Mouse (Mus musculus): ENCODE data around the gene Thy1. TPM values are rescaled to one million over a fixed set of nuclear protein-coding genes. Genes with fewer than 3 reads are reported as not detected.

The Thy1 gene
- 47.0 and 50.7 TPM in 2 replicates for total RNA-seq (2017)

DNA sequence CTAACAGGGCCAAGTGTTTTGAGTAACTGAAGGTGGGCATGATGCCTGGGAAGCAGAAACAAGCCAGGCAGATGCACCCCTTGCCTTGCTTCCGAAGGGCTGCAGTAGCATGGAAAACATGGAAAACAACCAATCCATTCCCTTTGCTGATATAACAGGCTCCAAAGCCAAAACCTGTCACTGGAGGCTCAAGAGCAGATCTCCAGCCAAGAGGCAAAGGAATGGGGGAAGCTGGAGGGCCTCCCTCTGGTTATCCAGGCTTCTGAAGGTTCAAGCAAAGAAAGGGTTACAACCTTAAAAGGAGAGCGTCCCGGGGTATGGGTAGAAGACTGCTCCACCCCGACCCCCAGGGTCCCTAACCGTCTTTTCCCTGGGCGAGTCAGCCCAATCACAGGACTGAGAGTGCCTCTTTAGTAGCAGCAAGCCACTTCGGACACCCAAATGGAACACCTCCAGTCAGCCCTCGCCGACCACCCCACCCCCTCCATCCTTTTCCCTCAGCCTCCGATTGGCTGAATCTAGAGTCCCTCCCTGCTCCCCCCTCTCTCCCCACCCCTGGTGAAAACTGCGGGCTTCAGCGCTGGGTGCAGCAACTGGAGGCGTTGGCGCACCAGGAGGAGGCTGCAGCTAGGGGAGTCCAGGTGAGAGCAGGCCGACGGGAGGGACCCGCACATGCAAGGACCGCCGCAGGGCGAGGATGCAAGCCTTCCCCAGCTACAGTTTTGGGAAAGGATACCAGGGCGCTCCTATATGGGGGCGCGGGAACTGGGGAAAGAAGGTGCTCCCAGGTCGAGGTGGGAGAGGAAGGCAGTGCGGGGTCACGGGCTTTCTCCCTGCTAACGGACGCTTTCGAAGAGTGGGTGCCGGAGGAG is at the start of gene Thy1:
Gene Thy1 (plus strand): TSS at position 549 of the 872 bp plus-strand sequence.
- ATAC-seq (ENCODE audit: extremely low read depth, insufficient number of reproducible peaks, low FRiP score, poor library complexity, severe bottlenecking), result no peak

DNA sequence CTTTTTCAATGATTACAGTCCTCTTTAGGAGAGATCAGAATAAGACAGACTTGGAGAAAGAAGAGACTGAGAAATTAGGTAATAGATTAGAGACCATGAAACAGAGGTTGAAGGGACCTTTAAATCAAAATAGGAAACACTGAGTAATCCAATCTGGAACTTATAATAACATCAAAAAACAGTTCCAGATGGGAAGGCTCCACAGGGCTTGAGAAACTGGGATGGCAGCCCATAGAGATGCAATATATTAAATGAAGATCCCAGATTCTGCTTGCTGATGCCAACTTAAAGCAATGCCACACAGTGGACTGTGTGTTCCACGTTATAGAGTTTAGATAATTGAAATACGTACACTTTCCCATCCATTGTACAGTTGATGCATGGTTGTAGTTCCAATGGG is 45.5 kb upstream of the Thy1 start:
- ATAC-seq (ENCODE audit: extremely low read depth, insufficient number of reproducible peaks, low FRiP score, poor library complexity, severe bottlenecking), result no peak

DNA sequence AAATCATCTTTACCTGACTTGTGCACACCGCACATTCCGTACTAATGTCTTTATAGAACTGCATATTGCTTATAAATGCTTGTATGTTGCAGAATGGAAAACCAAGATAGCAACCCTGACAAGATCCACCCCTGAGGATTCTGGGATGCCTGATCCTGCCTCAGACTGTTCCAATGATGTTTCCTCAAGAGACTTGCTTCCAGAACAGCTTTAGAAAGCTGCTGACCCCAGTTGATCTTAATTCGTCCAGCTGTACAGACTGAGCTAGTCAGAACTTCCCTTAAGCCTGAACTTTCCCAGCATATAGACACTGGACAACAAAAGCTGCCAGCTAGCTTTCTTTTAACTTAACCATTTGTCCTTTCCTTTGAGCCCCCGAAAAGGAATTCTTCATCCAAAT is 44.3 kb upstream of the Thy1 start:
- no peak for ATAC-seq (ENCODE audit: extremely low read depth, insufficient number of reproducible peaks, low FRiP score, poor library complexity, severe bottlenecking)

DNA sequence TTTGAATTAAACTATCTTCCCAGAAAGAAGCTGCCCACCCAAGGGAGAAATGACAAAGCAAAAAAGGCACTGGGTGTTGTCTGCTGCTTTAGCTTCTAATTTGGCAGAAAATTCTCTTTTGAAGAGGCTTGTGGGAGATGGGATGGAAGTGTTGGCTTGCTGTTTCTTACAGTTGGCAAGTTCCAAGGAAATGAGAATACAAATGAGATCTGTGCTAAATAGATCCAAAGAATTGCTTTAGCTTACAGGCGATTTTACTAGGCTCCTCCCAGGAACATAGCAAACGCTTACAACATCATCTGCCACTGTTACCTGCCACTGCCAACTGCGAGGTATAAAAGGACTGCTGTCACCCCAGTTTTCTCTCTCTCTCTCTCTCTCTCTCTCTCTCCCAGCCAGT is 38.8 kb upstream of the Thy1 start:
- ATAC-seq (ENCODE audit: extremely low read depth, insufficient number of reproducible peaks, low FRiP score, poor library complexity, severe bottlenecking), result no peak

DNA sequence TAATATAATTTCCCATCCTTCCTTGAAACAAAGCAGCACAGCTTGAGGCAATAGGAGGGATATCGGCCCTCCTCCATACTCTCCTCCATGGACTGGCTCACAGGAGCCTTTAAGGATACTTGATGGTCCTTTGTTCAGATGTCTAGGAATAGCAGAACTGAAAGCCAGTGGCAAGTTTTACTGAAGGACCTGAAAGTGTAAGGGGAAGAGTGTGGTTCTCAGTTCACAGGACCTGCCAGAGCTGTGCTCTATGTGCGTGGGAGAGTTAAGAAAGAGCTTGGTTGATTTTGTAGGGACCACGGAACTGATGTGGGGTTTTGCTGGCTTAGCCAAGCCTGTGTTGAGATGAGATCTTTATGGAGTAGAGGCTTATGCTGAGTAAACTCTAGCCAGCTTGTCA is 37.9 kb upstream of the Thy1 start:
- ATAC-seq (ENCODE audit: extremely low read depth, insufficient number of reproducible peaks, low FRiP score, poor library complexity, severe bottlenecking), result no peak

DNA sequence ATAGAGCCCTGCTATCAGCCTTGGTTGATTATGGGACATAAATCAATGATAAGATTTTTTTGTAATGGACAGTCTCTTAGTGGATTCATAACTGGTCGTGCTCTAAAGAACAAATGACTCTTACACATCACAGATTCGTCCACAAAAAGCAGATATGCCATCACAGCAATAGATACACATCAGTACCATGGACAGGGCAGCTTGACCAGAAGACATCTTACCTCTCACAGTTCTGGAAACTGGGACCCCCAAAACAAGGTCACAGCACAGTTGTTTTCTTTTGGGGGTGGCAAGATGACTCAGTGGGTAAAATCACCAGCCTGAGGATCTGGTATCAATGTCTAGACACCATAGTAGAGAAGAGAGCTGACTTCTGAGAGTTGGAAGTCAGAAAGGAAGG is 35.9 kb upstream of the Thy1 start:
- ATAC-seq (ENCODE audit: extremely low read depth, insufficient number of reproducible peaks, low FRiP score, poor library complexity, severe bottlenecking), result no peak

DNA sequence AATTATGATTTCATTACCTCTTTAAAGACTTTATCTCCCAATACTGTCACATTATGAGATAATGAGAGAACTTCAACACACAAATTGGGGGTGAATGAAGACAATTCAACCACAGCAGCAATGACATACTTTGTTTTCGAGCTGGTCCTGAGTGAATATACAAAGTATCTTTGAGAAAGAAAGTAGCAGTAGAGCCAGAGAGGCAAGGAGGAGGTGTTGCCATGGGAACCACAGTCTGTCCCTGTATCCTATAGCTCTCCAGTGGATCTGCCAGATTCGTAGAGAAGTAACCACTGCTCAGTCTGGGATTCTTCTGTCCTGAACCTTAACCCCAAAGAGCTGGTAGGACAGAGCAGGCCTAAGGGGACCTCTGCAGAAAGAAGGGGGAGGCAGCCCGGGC is 35.2 kb upstream of the Thy1 start:
- no peak for ATAC-seq (ENCODE audit: extremely low read depth, insufficient number of reproducible peaks, low FRiP score, poor library complexity, severe bottlenecking)

DNA sequence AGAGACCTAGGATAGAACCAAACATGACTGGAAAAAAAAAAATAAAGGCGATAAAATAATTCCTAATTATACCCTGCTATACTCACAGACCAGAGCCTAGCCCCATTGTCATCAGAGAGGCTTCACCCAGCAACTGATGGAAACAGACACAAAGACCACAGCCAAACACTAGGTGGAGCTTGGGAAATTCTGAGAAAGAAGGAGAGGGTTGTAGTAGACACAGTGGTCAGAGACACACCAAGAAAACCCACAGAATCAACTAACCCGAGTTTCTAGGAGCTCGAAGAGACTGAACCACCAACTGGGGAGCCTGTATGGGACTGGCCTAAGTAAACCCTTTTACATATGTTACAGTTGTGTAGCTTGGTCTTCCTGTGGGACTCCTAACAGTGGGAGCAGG is 32.3 kb upstream of the Thy1 start:
- no peak for ATAC-seq (ENCODE audit: extremely low read depth, insufficient number of reproducible peaks, low FRiP score, poor library complexity, severe bottlenecking)

DNA sequence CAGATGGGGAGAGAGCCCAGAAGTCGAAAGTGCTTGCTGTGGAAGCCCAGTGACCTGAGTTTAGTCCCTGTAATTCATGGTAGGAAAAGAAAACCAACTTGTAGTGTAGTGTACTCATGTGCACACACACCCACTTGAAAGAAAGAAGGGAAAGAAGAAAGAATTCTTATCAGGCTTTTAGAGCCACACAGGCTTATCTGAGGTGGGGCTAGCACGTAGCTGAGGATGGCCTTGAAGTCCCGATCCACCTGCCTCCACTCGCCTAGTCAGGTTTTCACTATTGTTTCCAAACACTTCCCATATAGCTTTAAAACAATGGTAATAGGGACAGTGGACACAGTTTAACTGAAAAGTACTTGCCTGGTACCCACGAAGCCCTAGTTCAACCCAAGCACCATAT is 31.5 kb upstream of the Thy1 start:
- no peak for ATAC-seq (ENCODE audit: extremely low read depth, insufficient number of reproducible peaks, low FRiP score, poor library complexity, severe bottlenecking)

DNA sequence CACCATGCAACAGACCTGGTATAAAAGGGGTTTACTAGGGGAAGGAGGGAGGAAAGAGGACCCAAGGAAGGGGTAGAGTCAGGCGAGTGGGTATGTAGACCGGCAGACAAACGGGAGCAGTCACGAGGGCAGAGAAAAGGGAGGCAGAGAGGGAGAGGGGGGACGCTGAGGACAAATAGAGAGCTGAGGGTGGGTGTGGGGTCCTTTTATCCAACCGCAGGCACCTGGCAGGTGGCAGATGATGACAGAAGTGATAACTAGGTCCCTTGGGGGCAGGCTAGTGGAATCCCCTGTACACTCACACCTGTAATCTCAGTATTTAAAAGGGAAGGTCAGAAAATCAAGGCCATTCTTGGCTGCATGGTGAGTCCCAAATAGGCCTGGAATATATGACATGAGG is 31.0 kb upstream of the Thy1 start:
- no peak for ATAC-seq (ENCODE audit: extremely low read depth, insufficient number of reproducible peaks, low FRiP score, poor library complexity, severe bottlenecking)

DNA sequence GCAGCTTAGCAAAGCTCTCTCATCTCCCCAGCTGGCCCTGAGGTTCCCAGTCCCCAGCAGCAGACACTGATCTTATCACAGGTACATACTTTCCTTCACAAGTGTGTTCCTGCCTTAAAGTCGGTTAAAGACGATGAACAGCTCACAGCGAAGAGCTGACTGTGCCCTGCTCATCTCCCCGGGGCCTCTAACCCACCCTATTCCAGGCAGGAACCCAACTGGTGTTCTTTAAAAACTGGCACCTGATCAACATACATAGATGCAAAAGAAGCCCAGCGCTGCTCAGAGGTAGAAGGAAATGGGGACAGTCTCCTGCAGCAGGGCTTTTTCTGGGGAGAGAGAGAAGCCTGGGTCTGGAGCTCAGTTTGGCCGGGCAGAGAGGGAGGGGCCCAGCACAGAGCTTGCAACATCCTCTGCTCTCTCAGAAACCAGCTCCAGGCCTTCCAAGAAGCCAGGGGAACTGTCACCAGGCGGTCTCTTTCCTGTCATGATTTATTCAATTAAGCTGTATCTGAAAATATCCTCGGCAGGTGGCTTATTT is 30.4 kb upstream of the Thy1 start:
- ATAC-seq (ENCODE audit: extremely low read depth, insufficient number of reproducible peaks, low FRiP score, poor library complexity, severe bottlenecking), result no peak

DNA sequence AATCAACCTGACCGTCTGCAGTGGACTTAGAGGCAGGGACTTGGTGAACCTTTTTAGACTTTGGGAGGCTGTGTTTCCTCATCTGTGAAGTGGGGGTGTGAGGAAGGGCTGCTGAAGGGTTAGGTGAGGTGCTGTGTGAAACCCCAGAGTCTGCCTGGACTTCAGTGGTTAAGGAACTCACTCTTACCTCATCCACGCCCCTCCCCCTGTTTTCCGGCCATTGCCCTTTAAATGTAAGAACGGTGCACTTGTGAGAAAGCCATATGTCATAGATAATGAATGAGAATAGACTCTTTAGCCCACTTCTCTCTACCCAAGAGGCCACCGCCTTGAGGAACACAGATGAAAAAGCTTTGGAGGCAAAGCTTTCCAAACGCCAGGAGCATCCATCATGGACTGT is 29.4 kb upstream of the Thy1 start:
- ATAC-seq (ENCODE audit: extremely low read depth, insufficient number of reproducible peaks, low FRiP score, poor library complexity, severe bottlenecking), result no peak

DNA sequence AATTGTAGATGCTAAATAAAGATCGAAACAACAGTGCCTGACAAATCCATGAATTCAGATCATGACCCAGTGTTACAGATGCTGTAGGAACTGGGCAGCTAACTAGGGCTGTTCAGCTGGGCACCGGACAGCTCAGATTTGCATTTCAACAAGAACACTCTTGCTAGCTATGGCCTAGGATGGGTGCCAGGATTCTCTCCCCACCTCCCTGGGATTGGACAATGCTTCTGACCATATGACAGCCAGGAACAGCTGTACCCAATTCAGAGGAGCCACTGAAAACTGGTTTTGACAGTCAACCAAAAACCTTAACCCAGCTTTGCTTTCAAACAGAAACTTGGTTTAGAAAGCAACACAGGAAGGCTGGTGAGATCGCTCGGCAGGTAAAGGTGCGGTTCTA is 26.9 kb upstream of the Thy1 start:
- no peak for ATAC-seq (ENCODE audit: extremely low read depth, insufficient number of reproducible peaks, low FRiP score, poor library complexity, severe bottlenecking)

DNA sequence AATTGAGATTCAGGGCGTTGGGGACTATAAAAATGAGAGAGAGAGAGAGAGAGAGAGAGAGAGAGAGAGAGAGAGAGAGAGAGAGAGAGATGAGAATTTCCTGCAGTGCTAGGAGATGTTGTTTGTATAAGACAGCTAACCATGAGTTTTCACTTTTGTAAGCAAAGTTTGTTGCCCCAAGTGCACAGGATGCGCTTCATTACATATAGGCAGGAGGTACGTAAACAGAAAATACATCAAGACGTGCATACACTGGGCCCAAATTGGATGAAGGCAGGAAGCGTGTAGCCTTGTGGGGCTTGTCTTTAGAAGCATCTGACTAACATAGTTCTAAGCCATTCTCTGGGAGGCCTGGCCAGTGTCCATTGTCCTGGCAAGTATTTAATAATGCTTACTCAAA is 25.3 kb upstream of the Thy1 start:
- no peak for ATAC-seq (ENCODE audit: extremely low read depth, insufficient number of reproducible peaks, low FRiP score, poor library complexity, severe bottlenecking)

DNA sequence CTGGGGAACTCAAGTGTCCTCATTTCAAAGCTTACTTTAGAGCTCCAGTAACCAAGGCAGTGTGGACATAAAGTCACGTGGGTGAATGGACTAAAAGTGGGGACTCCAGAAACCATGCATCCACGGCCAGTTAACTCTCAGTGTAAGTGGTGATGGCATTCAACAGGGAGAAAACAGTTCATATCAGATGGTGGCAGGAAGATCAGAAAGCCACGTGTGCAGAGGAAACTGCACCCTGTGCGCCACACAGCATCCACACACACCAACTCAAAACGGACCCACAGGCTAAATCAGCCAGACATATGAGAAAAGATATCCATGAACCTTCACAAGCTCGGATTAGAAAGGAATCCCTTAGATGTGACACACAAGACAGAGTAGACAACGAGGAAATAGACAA is 23.2 kb upstream of the Thy1 start:
- no peak for ATAC-seq (ENCODE audit: extremely low read depth, insufficient number of reproducible peaks, low FRiP score, poor library complexity, severe bottlenecking)

DNA sequence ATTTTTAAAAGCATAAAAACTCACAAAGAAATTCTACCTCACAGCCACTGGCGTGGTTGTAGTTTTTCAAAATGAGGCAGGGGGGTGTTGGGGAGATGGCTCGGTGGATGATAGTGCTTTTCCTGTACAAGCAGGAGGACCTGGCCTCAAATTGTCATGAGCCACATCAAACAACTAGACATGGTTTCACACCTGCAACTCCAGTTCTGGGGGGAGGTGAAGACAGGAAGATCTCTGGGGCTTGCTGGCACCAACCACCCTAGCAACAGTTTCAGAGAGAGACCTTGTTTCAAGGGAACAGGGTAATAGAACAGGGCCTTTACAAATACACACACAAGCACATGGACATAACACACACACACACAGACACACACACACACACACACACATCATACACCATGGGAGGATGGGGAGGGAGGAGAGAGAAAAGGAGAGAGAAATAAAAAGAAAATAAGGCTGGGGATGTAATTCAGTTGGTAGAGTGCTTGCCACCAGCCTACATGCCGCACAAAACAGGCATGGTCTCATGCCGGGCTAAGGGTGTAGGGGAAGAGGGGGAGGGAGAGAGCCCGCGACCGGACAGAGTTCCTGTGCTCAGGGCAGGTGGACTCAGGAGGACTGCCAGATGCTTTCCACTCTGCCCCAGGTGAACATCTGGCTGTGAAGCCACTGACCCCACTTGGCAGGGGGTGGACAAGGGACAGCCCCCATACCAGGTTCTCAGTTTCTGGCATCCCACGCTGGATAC is 20.9 kb upstream of the Thy1 start:
- no peak for ATAC-seq (ENCODE audit: extremely low read depth, insufficient number of reproducible peaks, low FRiP score, poor library complexity, severe bottlenecking)

DNA sequence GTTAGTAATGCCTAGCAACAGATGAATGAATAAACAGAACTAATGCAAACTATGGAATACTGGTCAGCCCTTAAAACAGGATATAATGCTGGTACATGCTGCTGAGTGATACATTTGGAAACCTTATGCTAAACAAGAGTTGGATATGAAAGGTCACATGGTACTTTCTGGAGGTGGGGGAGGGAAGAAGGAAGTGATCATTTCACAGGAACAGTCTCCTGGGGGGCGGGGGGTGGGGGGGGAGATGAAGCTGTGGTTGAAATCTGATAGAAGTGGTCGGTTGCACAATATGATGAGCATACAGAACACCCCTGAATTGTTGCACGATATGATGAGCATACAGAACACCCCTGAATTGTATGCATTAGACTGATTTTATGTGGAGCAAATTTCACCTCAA is 19.1 kb upstream of the Thy1 start:
- ATAC-seq (ENCODE audit: extremely low read depth, insufficient number of reproducible peaks, low FRiP score, poor library complexity, severe bottlenecking), result no peak

DNA sequence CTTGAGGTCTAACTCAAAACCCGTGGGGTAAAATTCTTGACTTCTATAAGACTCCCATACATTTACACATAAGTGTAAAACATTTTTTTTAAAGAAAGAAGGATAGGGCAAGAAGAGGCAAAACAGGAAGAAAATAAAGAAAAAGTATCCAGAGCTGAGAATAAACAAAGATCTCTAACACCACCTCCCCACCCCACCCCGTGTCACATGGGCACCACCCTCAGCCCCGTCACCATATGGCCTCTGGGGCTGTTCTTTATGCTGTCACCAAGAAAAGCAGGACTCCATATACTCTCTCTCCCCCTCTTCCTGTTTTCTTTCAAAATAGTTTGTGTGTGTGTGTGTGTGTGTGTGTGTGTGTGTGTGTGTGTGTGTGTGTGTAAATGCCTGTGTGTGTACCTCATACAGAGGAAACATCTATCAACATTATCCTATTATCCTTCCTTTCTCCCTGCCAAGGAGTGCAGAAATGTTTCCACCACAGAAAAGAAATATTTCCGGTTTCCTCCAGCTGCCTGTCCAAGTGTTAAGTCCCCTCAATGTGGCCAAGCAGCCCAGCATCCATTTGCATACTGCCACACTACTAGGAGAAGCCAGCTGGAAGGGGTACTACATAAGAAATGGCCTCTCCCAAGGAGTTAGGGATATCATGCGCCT is 13.5 kb upstream of the Thy1 start:
- no peak for ATAC-seq (ENCODE audit: extremely low read depth, insufficient number of reproducible peaks, low FRiP score, poor library complexity, severe bottlenecking)

DNA sequence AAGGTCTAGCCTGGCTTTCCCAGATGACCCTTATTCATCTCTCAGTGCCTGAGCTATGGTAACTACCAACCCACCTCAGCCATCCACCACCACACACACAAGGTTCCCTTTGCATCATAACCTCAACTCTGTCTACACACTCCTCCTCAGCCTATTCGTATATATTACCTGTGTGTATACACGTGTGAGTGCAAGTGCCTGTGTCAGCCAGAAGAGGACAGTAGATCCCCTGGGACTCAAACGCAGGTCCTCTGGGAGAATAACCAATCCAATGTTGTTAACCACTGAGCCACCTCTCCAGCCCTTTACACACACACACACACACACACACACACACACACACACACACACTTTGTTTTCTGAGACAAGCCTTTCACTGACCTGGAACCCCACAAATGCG is 12.5 kb upstream of the Thy1 start:
- no peak for ATAC-seq (ENCODE audit: extremely low read depth, insufficient number of reproducible peaks, low FRiP score, poor library complexity, severe bottlenecking)

DNA sequence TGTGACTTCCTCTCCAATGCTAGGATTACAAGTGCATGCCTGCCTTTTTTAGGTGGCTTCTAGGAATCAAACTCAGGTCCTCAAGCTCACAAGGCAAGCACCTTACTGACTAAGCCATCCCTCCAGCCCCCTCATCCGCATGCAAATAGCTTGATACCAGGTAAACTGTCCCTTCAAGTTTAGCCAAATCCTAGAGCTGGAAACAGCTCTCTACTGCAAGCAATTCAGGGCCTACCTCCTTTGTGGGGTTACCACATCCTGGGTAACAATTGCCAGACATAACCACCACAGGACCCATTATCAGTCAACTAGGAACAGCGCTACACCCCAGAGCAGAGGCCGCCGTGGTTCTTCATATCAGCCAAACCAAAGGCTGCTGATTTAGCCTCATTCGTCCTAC is 12.1 kb upstream of the Thy1 start:
- ATAC-seq (ENCODE audit: extremely low read depth, insufficient number of reproducible peaks, low FRiP score, poor library complexity, severe bottlenecking), result 0 out of 2 replicates have a peak, but pooled peaks have one; percentile 23
